Mouse (Mus musculus) midbrain, postnatal 0 days (tissue): Measurements from ENCODE around the gene Ntn3. TPM values are rescaled to one million over a fixed set of nuclear protein-coding genes. Genes with fewer than 3 reads are reported as not detected.

Source experiments
- ATAC-seq: fragments of 200-750 bp; cut with Nextera tagmentation; 2 replicates; pipeline ENCODE4 v1.8.0; 2017; ENCODE audit warnings: moderate number of reproducible peaks, mild to moderate bottlenecking, moderate TSS enrichment, moderate library complexity; ENCODE audit not compliant: low FRiP score
- DNase-seq: peaks from one replicate; pipeline ENCODE4 v3.0.0-alpha.2; 2015; ENCODE audit warnings: low spot score
- H3K27ac ChIP-seq: fragments of 300-500 bp; sonication (generic); 2 replicates; pipeline ENCODE4 v1.5.1; 2014; ENCODE audit warnings: low read depth, mild to moderate bottlenecking, low read length, mixed read lengths
- H3K27me3 ChIP-seq: fragments of 300-500 bp; sonication (generic); 2 replicates; pipeline ENCODE4 v1.6.1; 2014; ENCODE audit warnings: low read length, control low read depth, mixed read lengths; ENCODE audit not compliant: insufficient read depth
- H3K36me3 ChIP-seq: fragments of 300-500 bp; sonication (generic); 2 replicates; pipeline ENCODE4 v1.6.1; 2014; ENCODE audit warnings: low read length, control low read depth, mixed read lengths; ENCODE audit not compliant: insufficient read depth
- H3K4me1 ChIP-seq: fragments of 300-500 bp; sonication (generic); 2 replicates; pipeline ENCODE4 v1.6.1; 2014; ENCODE audit warnings: mild to moderate bottlenecking, control low read depth, antibody characterized with exemption, low read length, mixed read lengths; ENCODE audit not compliant: insufficient read depth
- H3K4me2 ChIP-seq: fragments of 300-500 bp; sonication (generic); 2 replicates; pipeline ENCODE4 v1.6.1; 2014; ENCODE audit warnings: low read depth, mild to moderate bottlenecking, low read length, mixed read lengths; ENCODE audit not compliant: poor library complexity, severe bottlenecking
- H3K4me3 ChIP-seq: fragments of 300-500 bp; sonication (generic); 2 replicates; pipeline ENCODE4 v1.5.1; 2014; ENCODE audit warnings: low read depth, mild to moderate bottlenecking, low read length, moderate library complexity
- H3K9ac ChIP-seq: fragments of 300-500 bp; sonication (generic); replicated peaks from 2 replicates; pipeline ENCODE4 v1.6.1; 2014; ENCODE audit warnings: mild to moderate bottlenecking, low read length, moderate library complexity, mixed read lengths; ENCODE audit not compliant: poor library complexity, severe bottlenecking
- H3K9me3 ChIP-seq: fragments of 300-500 bp; sonication (generic); 2 replicates; pipeline ENCODE4 v1.6.1; 2016; ENCODE audit warnings: low read length, control low read depth
- CTCF ChIP-seq: IDR thresholded peaks from 2 replicates; pipeline ENCODE4 v1.5.1; 2016; ENCODE audit warnings: antibody characterized with exemption, mild to moderate bottlenecking
- WGBS: fragments of 180-500 bp; shearing (Covaris S2); extraction: QIAGEN DNeasy Blood & Tissue Kit; methylation state at CpG from one replicate; pipeline ENCODE4 v1.1.7; 2014; 5-methylcytosine and 5-hydroxymethylcytosine counted together
- polyA plus RNA-seq: library from polyadenylated mRNA; unstranded; fragments of >200 nt; fragmentation: Nextera tagmentation; extraction: Ambion mirVana; gene quantifications from 2 replicates; pipeline ENCODE4 v1.2.1, GENCODE M21; 2015
- total RNA-seq: library from RNA; depleted of rRNA; stranded (reverse); fragments of >200 nt; gene quantifications from 2 replicates; pipeline ENCODE4 v1.2.3, GENCODE M21; 2014

Ntn3 gene
- total and polyA plus RNA-seq, 2 experiments from 2014 or later = 4.0 to 23.6 TPM

GRCm38 (mm10) chr17:24197032-24197824 lies 12.1 kb downstream of the Ntn3 start:
- WGBS = 60% methylated on average over 15 of the region's 15 CpGs
- no peak overlapping the region for H3K4me2 ChIP-seq
- peaks cover 3% of the 10 kb centered on the region; the same call in 1 of the 2 replicates for H3K4me1 ChIP-seq
- TF ChIP-seq CTCF = no peak
- no peak overlapping the region for H3K9ac ChIP-seq
- DNase-seq (no peak), ATAC-seq (no peak)
- peaks cover 3% of the 10 kb centered on the region; the same call in 1 of the 2 replicates for H3K36me3 ChIP-seq
- no peaks in the 10 kb centered on the region for H3K9me3 ChIP-seq
- no peaks in the 10 kb centered on the region for H3K27me3 ChIP-seq
- no peak overlapping the region for H3K27ac ChIP-seq
- H3K4me3 ChIP-seq = no peak overlapping the region

- no peak overlapping the region for H3K9ac ChIP-seq
- DNase-seq = no peak
- H3K27me3 ChIP-seq = no peaks in the 10 kb centered on the region
- peaks cover 3% of the 10 kb centered on the region; the same call in 1 of the 2 replicates for H3K4me1 ChIP-seq
- no peak overlapping the region for H3K4me3 ChIP-seq
- WGBS = 70% methylated on average over 2 of the region's 2 CpGs
- no peaks in the 10 kb centered on the region; the same call in 1 of the 2 replicates for H3K36me3 ChIP-seq
- no peak for ATAC-seq
- H3K4me2 ChIP-seq = no peak overlapping the region
- no peak overlapping the region for H3K27ac ChIP-seq
- no peak for TF ChIP-seq CTCF
- no peaks in the 10 kb centered on the region for H3K9me3 ChIP-seq
These were observed 14.0 kb downstream of the Ntn3 start for GRCm38 (mm10) chr17:24195349-24195748.

GRCm38 (mm10) chr17:24193769-24194168 lies 15.6 kb downstream of the Ntn3 start:
- H3K36me3 ChIP-seq = peaks cover 2% of the 10 kb centered on the region; the same call in 1 of the 2 replicates
- no peaks in the 10 kb centered on the region for H3K4me1 ChIP-seq
- H3K27me3 ChIP-seq = no peaks in the 10 kb centered on the region
- 91% methylated on average over 5 of the region's 5 CpGs for WGBS
- no peaks in the 10 kb centered on the region for H3K9me3 ChIP-seq
- DNase-seq (no peak), ATAC-seq (no peak)
- H3K4me3 ChIP-seq = no peak overlapping the region
- no peak for TF ChIP-seq CTCF
- no peak overlapping the region for H3K9ac ChIP-seq
- no peak overlapping the region for H3K27ac ChIP-seq
- H3K4me2 ChIP-seq = no peak overlapping the region

- Histone ChIP-seq H3K36me3 (peaks cover 2% of the 10 kb centered on the region; the same call in 1 of the 2 replicates), H3K27me3 (no peaks in the 10 kb centered on the region), H3K4me1 (no peaks in the 10 kb centered on the region), H3K27ac (no peak overlapping the region), H3K9me3 (no peaks in the 10 kb centered on the region), H3K4me3 (no peak overlapping the region), H3K4me2 (no peak overlapping the region), H3K9ac (no peak overlapping the region)
- WGBS = 88% methylated on average over 8 of the region's 8 CpGs
- TF ChIP-seq CTCF = no peak
- no peak for ATAC-seq
- no peak for DNase-seq
These were observed 16.1 kb downstream of the Ntn3 start for GRCm38 (mm10) chr17:24193268-24193667.

- DNase-seq (no peak), ATAC-seq (no peak)
- Histone ChIP-seq H3K4me2 (no peak overlapping the region), H3K36me3 (peaks cover 5% of the 10 kb centered on the region; the same call in 1 of the 2 replicates), H3K27ac (no peak overlapping the region), H3K4me1 (no peaks in the 10 kb centered on the region), H3K9me3 (no peaks in the 10 kb centered on the region), H3K9ac (no peak overlapping the region), H3K4me3 (no peak overlapping the region), H3K27me3 (no peaks in the 10 kb centered on the region)
- WGBS = 84% methylated on average over 8 of the region's 8 CpGs
- no peak for TF ChIP-seq CTCF
These were observed 16.5 kb downstream of the Ntn3 start for GRCm38 (mm10) chr17:24192848-24193247.

- ATAC-seq = no peak
- H3K27ac ChIP-seq = no peak overlapping the region
- no peak for TF ChIP-seq CTCF
- H3K27me3 ChIP-seq = no peaks in the 10 kb centered on the region
- H3K4me3 ChIP-seq = no peak overlapping the region
- no peak overlapping the region for H3K9ac ChIP-seq
- H3K4me2 ChIP-seq = no peak overlapping the region
- no peaks in the 10 kb centered on the region for H3K4me1 ChIP-seq
- WGBS = 83% methylated on average over 4 of the region's 4 CpGs
- H3K9me3 ChIP-seq = no peaks in the 10 kb centered on the region
- peaks cover 7% of the 10 kb centered on the region; the same call in 1 of the 2 replicates for H3K36me3 ChIP-seq
- no peak for DNase-seq
These were observed 17.9 kb downstream of the Ntn3 start for GRCm38 (mm10) chr17:24191481-24191880.
